Mouse (Mus musculus) bone marrow, adult 2 months (tissue): ENCODE results near the gene Prrt1.

Experiments used
- CTCF ChIP-seq: fragments of 200-500 bp; IDR thresholded peaks from 2 replicates; pipeline ENCODE4 v1.5.1; 2011; ENCODE audit warnings: low read length, control low read depth; ENCODE audit not compliant: control insufficient read depth, insufficient read depth
- POLR2A ChIP-seq: fragments of 200-500 bp; IDR thresholded peaks from 2 replicates; pipeline ENCODE4 v1.6.1; 2011; ENCODE audit warnings: low read depth, mild to moderate bottlenecking, control low read depth, low read length, borderline replicate concordance; ENCODE audit not compliant: control insufficient read depth

GRCm38 (mm10) chr17:34673139-34673538 is 43.8 kb downstream of the Prrt1 start:
- no peak for TF ChIP-seq CTCF
- TF ChIP-seq POLR2A: no peak
